Mouse (Mus musculus): ENCODE measurements around the gene Prrt1. TPM values are rescaled to one million over a fixed set of nuclear protein-coding genes. Genes with fewer than 3 reads are reported as not detected.

Gene Prrt1
- total RNA-seq, 4 experiments from 2014 or later = 211 to 266 (median 228) TPM

GRCm38 (mm10) chr17:34671151-34672066, 42.1 kb downstream of the Prrt1 start:
- DNase-seq (ENCODE audit: low spot score in 2 of 2) = no peak

- no peak for DNase-seq (ENCODE audit: low spot score in 2 of 2)
Measured at GRCm38 (mm10) chr17:34672246-34672792, 43.0 kb downstream of the Prrt1 start.

- no peak for DNase-seq (ENCODE audit: low spot score in 2 of 2)
Measured at GRCm38 (mm10) chr17:34673139-34673538, 43.8 kb downstream of the Prrt1 start.

- no peak for DNase-seq (ENCODE audit: low spot score in 2 of 2)
Measured at GRCm38 (mm10) chr17:34674524-34675204, 45.3 kb downstream of the Prrt1 start.

GRCm38 (mm10) chr17:34675205-34676092, 46.1 kb downstream of the Prrt1 start:
- DNase-seq (ENCODE audit: low spot score in 2 of 2) = no peak

- DNase-seq (ENCODE audit: low spot score in 2 of 2) = no peak
Measured at GRCm38 (mm10) chr17:34676093-34676460, 46.7 kb downstream of the Prrt1 start.

- no peak for DNase-seq (ENCODE audit: low spot score in 2 of 2)
Measured at GRCm38 (mm10) chr17:34676671-34677070, 47.3 kb downstream of the Prrt1 start.

GRCm38 (mm10) chr17:34680191-34680590, 50.9 kb downstream of the Prrt1 start:
- DNase-seq (ENCODE audit: low spot score in 2 of 2) = no peak

- no peak for DNase-seq (ENCODE audit: low spot score in 2 of 2)
Measured at GRCm38 (mm10) chr17:34680621-34681020, 51.3 kb downstream of the Prrt1 start.

GRCm38 (mm10) chr17:34681132-34681571, 51.8 kb downstream of the Prrt1 start:
- DNase-seq (ENCODE audit: low spot score in 2 of 2) = no peak

GRCm38 (mm10) chr17:34681881-34682536, 52.7 kb downstream of the Prrt1 start:
- DNase-seq (ENCODE audit: low spot score in 2 of 2) = no peak

Other genes starting within 250 kb of the Prrt1 start
- gene BC051142, start 230.7 kb upstream of the Prrt1 start, total RNA-seq (2022) = 1 to 10 TPM; 3.5 to 6.1 (median 4.5) TPM
- not detected for gene Btnl4, start 152.2 kb upstream of the Prrt1 start, total RNA-seq (2022)
- not detected for gene Btnl6, start 112.2 kb upstream of the Prrt1 start, total RNA-seq (2022)
- gene Notch4, start 65.3 kb upstream of the Prrt1 start, total RNA-seq (2022) = 10 to 100 TPM; 10.3 to 13.5 (median 11.3) TPM
- 1 to 10 TPM in 3 of 4 experiments, under 1 TPM in 1; 0.61 to 9.8 (median 5.5) TPM for gene Gpsm3, start 39.7 kb upstream of the Prrt1 start, total RNA-seq (2022)
- gene Pbx2, start 38.3 kb upstream of the Prrt1 start, total RNA-seq (2022) = 10 to 100 TPM; 54.3 to 76.6 (median 66.8) TPM
- gene Ager, start 31.7 kb upstream of the Prrt1 start, total RNA-seq (2022) = 1 to 10 TPM in 1 of 4 experiments, under 1 TPM in 3; 0.51 to 1.5 (median 0.88) TPM
- 10 to 100 TPM; 74.7 to 84.0 (median 76.3) TPM for gene Rnf5, start 25.8 kb upstream of the Prrt1 start, total RNA-seq (2022)
- gene Agpat1, start 25.3 kb upstream of the Prrt1 start, total RNA-seq (2022) = 100 to 1,000 TPM; 138 to 163 (median 151) TPM
- 1 to 10 TPM; 1.4 to 3.3 (median 2.4) TPM for gene Egfl8, start 13.6 kb upstream of the Prrt1 start, total RNA-seq (2022)
- gene Ppt2, start 1.0 kb upstream of the Prrt1 start, total RNA-seq (2022) = 10 to 100 TPM; 40.2 to 53.2 (median 46.0) TPM
- gene Fkbpl, start 15.2 kb downstream of the Prrt1 start, total RNA-seq (2022) = 10 to 100 TPM; 12.5 to 18.5 (median 15.2) TPM
- 10 to 100 TPM; 74.1 to 82.9 (median 79.8) TPM for gene Atf6b, start 17.6 kb downstream of the Prrt1 start, total RNA-seq (2022)
- 10 to 100 TPM; 10.6 to 13.3 (median 11.4) TPM for gene Tnxb, start 41.0 kb downstream of the Prrt1 start, total RNA-seq (2022)
- gene C4b, start 114.3 kb downstream of the Prrt1 start, total RNA-seq (2022) = 100 to 1,000 TPM in 2 of 4 experiments, 10 to 100 TPM in 2; 45.7 to 391 (median 199) TPM
- 1 to 10 TPM; 2.7 to 3.2 (median 3.0) TPM for gene Cyp21a1, start 175.0 kb downstream of the Prrt1 start, total RNA-seq (2022)
- gene Stk19, start 207.4 kb downstream of the Prrt1 start, total RNA-seq (2022) = 10 to 100 TPM; 52.3 to 70.3 (median 58.1) TPM
- 10 to 100 TPM; 33.0 to 42.4 (median 34.4) TPM for gene Dxo, start 207.5 kb downstream of the Prrt1 start, total RNA-seq (2022)
- 10 to 100 TPM; 67.1 to 77.5 (median 71.5) TPM for gene Skiv2l, start 220.7 kb downstream of the Prrt1 start, total RNA-seq (2022)
- gene Nelfe, start 220.9 kb downstream of the Prrt1 start, total RNA-seq (2022) = 10 to 100 TPM; 33.2 to 41.3 (median 40.8) TPM
- gene Cfb, start 233.0 kb downstream of the Prrt1 start, total RNA-seq (2022) = under 1 TPM; 0.17 to 0.31 (median 0.18) TPM
- gene Zbtb12, start 249.9 kb downstream of the Prrt1 start, total RNA-seq (2022) = 10 to 100 TPM in 2 of 4 experiments, 1 to 10 TPM in 2; 8.3 to 10.2 (median 9.3) TPM

All from layer of hippocampus, adult 8-10 months (tissue).